Mouse (Mus musculus): ENCODE measurements around the gene Syn3. TPM values are rescaled to one million over a fixed set of nuclear protein-coding genes. Genes with fewer than 3 reads are reported as not detected.
A peak's percentile ranks its signal among the peaks of the same experiment; 100 is the strongest.

Gene Syn3
- polyA plus RNA-seq, 1 experiment from 2014 or later: 8.5 TPM

DNA sequence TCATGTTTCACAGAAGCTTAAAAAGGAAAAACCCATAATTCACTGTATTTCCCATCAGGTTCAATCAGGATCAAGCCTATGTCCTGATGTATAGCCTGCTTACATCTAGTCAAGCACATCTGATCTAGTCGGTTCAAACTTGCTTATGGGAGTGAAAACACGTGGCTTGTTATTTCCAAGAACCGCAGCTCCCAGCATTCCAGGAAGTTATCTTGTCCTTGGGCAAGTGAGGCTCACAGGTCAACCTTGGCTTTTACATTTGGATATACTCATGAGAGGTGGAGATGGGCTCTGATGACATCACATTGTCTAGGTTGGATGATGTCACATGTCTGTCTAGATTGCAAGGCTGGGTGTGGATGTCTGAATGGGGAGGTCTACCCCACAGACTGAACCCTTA, 185.7 kb downstream of the Syn3 start:
- 95% methylated on average over 3 of the region's 3 CpGs for WGBS
- no peak overlapping the region for H3K4me2 ChIP-seq (ENCODE audit: low read length)
- no peak overlapping the region for H3K9ac ChIP-seq (ENCODE audit: low read length)
- H3K9me3 ChIP-seq (replicated peaks; ENCODE audit: control insufficient read depth, low read length): no peaks in the 10 kb centered on the region
- no peak for DNase-seq (ENCODE audit: low spot score)
- H3K4me1 ChIP-seq (ENCODE audit: control insufficient read depth, insufficient read depth, low read length): peaks cover 2% of the 10 kb centered on the region; the same call in 1 of the 2 replicates
- H3K27me3 ChIP-seq (replicated peaks; ENCODE audit: control insufficient read depth, insufficient read depth, low read length): no peaks in the 10 kb centered on the region
- H3K36me3 ChIP-seq (ENCODE audit: control insufficient read depth, insufficient read depth, low read length): no peaks in the 10 kb centered on the region
- no peak overlapping the region for H3K27ac ChIP-seq (ENCODE audit: low read depth, low read length)
- ATAC-seq: no peak
- H3K4me3 ChIP-seq (ENCODE audit: low read depth, low read length): no peak overlapping the region

DNA sequence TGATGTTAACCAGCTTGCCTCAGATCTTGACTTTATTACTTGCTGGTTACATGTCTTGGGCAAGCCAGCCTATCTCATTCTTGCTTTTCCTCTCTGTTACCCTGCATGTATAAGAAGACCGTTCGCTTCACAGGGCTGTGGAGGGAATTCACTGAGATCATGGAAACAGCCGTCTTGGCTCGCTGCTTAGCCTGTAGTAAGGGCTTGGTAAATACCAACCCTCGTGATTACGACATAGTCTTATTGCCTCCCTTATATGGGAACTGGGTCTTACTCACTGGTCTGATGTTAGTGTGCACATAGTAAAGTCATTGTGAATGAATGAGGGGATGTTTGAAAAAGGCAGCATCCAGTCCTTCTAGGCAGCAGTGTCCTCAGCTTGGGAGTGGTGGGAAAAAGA, 188.2 kb downstream of the Syn3 start:
- Histone ChIP-seq H3K4me3 (ENCODE audit: low read depth, low read length) (no peak overlapping the region), H3K4me1 (ENCODE audit: control insufficient read depth, insufficient read depth, low read length) (no peaks in the 10 kb centered on the region), H3K4me2 (ENCODE audit: low read length) (no peak overlapping the region), H3K9ac (ENCODE audit: low read length) (no peak overlapping the region), H3K27ac (ENCODE audit: low read depth, low read length) (no peak overlapping the region), H3K36me3 (ENCODE audit: control insufficient read depth, insufficient read depth, low read length) (no peaks in the 10 kb centered on the region), H3K27me3 (replicated peaks; ENCODE audit: control insufficient read depth, insufficient read depth, low read length) (no peaks in the 10 kb centered on the region), H3K9me3 (replicated peaks; ENCODE audit: control insufficient read depth, low read length) (no peaks in the 10 kb centered on the region)
- no peak for DNase-seq (ENCODE audit: low spot score)
- ATAC-seq: no peak
- 88% methylated on average over 6 of the region's 6 CpGs for WGBS

DNA sequence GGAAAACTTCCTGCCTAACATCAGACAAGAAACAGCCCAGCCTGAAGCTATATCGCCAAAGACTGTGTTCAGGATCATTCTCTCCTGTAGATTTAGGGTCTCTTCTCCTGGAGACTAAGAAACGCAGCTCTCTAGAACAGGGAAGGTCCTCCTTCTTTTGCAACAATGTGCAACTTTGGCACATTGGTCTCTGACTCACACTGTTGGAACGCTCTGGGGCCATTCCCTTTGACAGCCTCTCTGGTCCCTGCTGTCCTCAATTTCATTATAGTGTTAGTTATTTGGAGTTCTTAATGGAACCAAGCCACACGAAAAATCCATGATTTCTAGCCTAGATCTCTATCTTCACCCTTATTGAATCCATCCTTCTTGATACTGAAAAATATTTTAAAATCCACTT, 191.5 kb downstream of the Syn3 start:
- peaks cover 18% of the 10 kb centered on the region for H3K4me1 ChIP-seq (ENCODE audit: control insufficient read depth, insufficient read depth, low read length)
- no peaks in the 10 kb centered on the region for H3K9me3 ChIP-seq (replicated peaks; ENCODE audit: control insufficient read depth, low read length)
- DNase-seq (ENCODE audit: low spot score) (no peak), ATAC-seq (no peak)
- H3K27me3 ChIP-seq (replicated peaks; ENCODE audit: control insufficient read depth, insufficient read depth, low read length): no peaks in the 10 kb centered on the region
- no peak overlapping the region for H3K27ac ChIP-seq (ENCODE audit: low read depth, low read length)
- no peaks in the 10 kb centered on the region for H3K36me3 ChIP-seq (ENCODE audit: control insufficient read depth, insufficient read depth, low read length)
- WGBS: 85% methylated on average over 4 of the region's 4 CpGs
- H3K9ac ChIP-seq (ENCODE audit: low read length): no peak overlapping the region
- H3K4me2 ChIP-seq (ENCODE audit: low read length): no peak overlapping the region
- no peak overlapping the region for H3K4me3 ChIP-seq (ENCODE audit: low read depth, low read length)

DNA sequence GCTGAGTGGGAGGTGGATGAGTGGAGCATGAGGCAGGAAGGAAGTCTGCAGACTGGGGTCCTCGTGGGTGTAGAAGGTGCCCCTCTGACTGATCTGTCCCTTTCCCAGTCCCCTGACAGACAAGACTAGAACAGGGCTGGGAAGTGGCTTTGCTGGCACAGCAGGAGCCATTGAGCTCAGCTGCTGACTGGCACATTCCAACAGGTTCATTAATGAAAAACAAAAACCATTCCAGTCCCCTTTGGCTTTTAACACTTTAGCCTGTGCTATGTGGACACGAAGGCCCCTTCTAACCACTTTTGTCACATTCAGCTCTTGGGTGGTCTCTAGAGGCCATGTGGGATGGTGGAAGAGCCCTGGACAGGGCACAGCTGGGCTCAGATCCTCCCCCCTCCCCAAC, 194.1 kb downstream of the Syn3 start:
- Histone ChIP-seq H3K9ac (ENCODE audit: low read length) (no peak overlapping the region), H3K36me3 (ENCODE audit: control insufficient read depth, insufficient read depth, low read length) (no peaks in the 10 kb centered on the region), H3K4me2 (ENCODE audit: low read length) (no peak overlapping the region), H3K4me3 (ENCODE audit: low read depth, low read length) (no peak overlapping the region), H3K9me3 (replicated peaks; ENCODE audit: control insufficient read depth, low read length) (no peaks in the 10 kb centered on the region), H3K27me3 (replicated peaks; ENCODE audit: control insufficient read depth, insufficient read depth, low read length) (no peaks in the 10 kb centered on the region), H3K27ac (ENCODE audit: low read depth, low read length) (no peak overlapping the region), H3K4me1 (ENCODE audit: control insufficient read depth, insufficient read depth, low read length) (peaks cover 31% of the 10 kb centered on the region)
- no peak for ATAC-seq
- 3% methylated on average over 2 of the region's 2 CpGs for WGBS
- peak; percentile 8 for DNase-seq (ENCODE audit: low spot score)

DNA sequence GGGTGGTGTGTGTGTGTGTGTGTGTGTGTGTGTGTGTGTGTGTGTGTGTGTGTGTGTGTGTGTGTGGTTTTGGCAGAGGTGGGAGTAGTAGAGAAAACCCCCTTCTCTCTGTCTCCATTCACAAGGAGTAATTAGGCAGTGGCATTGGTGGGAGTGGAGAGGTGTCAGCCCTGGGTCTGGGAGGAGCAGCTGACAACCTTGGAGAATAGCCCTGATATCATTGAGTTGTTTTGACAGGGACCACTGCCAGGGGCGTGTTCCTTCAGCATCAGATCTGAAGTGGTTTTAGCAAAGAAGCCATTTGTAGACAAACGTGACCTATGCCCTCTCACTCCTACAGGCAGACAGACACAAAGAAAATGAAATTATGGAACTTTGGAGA, 195.2 kb downstream of the Syn3 start:
- H3K9ac ChIP-seq (ENCODE audit: low read length): no peak overlapping the region
- no peaks in the 10 kb centered on the region for H3K9me3 ChIP-seq (replicated peaks; ENCODE audit: control insufficient read depth, low read length)
- no peak overlapping the region for H3K27ac ChIP-seq (ENCODE audit: low read depth, low read length)
- peaks cover 31% of the 10 kb centered on the region for H3K4me1 ChIP-seq (ENCODE audit: control insufficient read depth, insufficient read depth, low read length)
- H3K4me3 ChIP-seq (ENCODE audit: low read depth, low read length): no peak overlapping the region
- H3K36me3 ChIP-seq (ENCODE audit: control insufficient read depth, insufficient read depth, low read length): no peaks in the 10 kb centered on the region
- no peak overlapping the region for H3K4me2 ChIP-seq (ENCODE audit: low read length)
- DNase-seq (ENCODE audit: low spot score) (peak; percentile 22), ATAC-seq (no peak)
- whole genome bisulfite sequencing: 46% methylated on average over 2 of the region's 2 CpGs
- H3K27me3 ChIP-seq (replicated peaks; ENCODE audit: control insufficient read depth, insufficient read depth, low read length): no peaks in the 10 kb centered on the region

DNA sequence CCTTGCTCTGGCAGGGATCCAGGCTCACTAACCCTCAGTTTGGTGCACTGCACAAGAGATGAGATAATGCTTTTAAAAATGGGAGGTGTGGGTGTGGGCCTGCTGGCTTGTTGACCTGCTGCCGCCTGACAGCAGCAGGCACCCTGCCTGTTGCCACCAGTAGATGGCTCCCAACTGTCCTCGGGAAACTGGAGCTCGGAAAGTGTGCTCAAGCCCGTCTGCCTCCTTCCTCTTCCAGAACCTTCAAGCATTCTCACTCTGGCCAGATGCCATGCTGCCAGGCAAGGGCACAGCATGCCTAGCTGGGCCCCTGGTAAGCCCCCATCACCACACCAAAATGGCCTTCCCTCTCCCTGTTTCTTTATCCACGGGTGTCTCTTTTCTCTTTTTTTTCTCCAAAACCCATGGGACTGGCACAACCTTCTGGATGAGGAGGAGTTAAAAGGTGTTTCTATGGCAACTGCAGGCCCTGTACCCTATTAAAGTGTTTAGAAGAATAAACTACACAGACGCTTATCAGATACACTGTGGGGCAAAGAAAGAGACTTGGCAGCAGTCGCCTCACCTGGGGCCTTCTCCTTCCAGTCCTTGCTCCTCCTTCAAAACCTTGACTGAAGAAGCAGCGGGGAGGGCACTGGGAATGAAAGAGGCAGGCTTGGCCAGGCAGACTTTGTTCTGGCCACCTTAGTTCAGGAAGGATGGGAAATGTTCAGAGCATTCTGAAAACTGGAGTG, 195.8 kb downstream of the Syn3 start:
- H3K27ac ChIP-seq (ENCODE audit: low read depth, low read length): 0 out of 2 replicates have a peak overlapping the region, but pooled peaks have one; percentile 27
- no peak overlapping the region for H3K4me3 ChIP-seq (ENCODE audit: low read depth, low read length)
- H3K9ac ChIP-seq (ENCODE audit: low read length): no peak overlapping the region
- H3K27me3 ChIP-seq (replicated peaks; ENCODE audit: control insufficient read depth, insufficient read depth, low read length): no peaks in the 10 kb centered on the region
- H3K4me2 ChIP-seq (ENCODE audit: low read length): peak overlapping the region; percentile 25; the same call in 1 of the 2 replicates
- peaks cover 31% of the 10 kb centered on the region for H3K4me1 ChIP-seq (ENCODE audit: control insufficient read depth, insufficient read depth, low read length)
- 13% methylated on average over 8 of the region's 8 CpGs for WGBS
- DNase-seq (ENCODE audit: low spot score) (peak; percentile 80), ATAC-seq (peak; percentile 40; the same call in 1 of the 2 replicates)
- no peaks in the 10 kb centered on the region for H3K9me3 ChIP-seq (replicated peaks; ENCODE audit: control insufficient read depth, low read length)
- no peaks in the 10 kb centered on the region for H3K36me3 ChIP-seq (ENCODE audit: control insufficient read depth, insufficient read depth, low read length)

DNA sequence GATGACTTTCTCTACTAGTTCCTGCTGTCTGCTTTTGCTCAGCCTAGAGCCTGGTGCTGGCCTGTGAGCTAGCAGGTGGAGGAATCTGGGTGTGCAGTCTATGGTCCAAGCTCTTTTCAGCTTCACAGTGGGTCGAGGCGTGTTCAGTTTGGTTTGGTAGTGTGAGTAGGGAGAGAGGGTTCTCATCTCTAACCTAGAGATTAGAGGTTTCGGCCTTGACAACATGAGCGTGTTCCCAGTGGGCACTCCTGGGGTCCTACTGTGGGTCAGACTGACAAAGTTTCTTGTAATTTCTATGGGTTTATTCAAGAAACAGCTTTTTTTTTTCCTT, 196.4 kb downstream of the Syn3 start:
- 73% methylated on average over 4 of the region's 4 CpGs for WGBS
- no peak overlapping the region; the same call in 1 of the 2 replicates for H3K4me3 ChIP-seq (ENCODE audit: low read depth, low read length)

DNA sequence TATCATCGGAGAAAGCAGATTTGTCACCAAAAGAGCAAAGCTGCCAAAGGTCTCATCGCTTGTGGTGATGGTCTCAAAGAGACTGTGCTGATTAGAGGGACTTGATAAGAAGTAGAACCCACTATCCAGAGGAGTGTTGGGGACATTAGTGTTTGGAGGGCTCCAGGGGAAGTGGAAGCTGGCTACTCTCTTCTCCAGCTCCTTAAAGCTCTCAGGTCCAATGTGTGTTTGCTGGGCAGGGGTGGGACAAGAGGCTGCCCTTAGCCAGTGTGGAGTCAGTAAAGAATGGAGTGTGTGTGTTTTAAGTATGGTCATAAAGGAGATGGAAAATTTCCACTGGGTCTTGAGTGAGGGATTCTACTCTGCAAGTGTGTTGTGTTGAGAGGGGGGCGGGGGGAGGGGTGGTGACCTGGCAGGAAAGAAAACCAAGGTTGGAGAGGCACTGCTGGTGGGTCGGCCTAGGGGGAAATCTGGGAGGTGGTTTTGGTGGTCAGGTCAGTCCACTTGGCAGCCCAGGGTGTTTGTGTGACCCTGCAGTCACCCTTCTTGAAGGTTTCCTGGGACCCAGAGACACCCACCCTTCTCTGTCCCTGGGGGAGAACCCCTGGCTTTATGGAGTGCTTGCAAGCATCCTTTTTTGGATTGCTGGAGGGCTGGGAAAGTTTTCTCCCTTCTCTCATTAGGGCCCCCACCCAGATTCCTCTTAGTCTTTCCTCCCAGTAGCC, 196.9 kb downstream of the Syn3 start:
- H3K9ac ChIP-seq (ENCODE audit: low read length): peak overlapping the region; percentile 68; the same call in 1 of the 2 replicates
- peaks cover 31% of the 10 kb centered on the region for H3K4me1 ChIP-seq (ENCODE audit: control insufficient read depth, insufficient read depth, low read length)
- no peak overlapping the region for H3K27ac ChIP-seq (ENCODE audit: low read depth, low read length)
- H3K4me2 ChIP-seq (ENCODE audit: low read length): peak overlapping the region; percentile 98
- no peak for DNase-seq (ENCODE audit: low spot score)
- 26% methylated on average over 4 of the region's 4 CpGs for WGBS
- H3K4me3 ChIP-seq (ENCODE audit: low read depth, low read length): peak overlapping the region; percentile 52
- H3K36me3 ChIP-seq (ENCODE audit: control insufficient read depth, insufficient read depth, low read length): no peaks in the 10 kb centered on the region
- ATAC-seq: no peak
- no peaks in the 10 kb centered on the region for H3K27me3 ChIP-seq (replicated peaks; ENCODE audit: control insufficient read depth, insufficient read depth, low read length)
- H3K9me3 ChIP-seq (replicated peaks; ENCODE audit: control insufficient read depth, low read length): no peaks in the 10 kb centered on the region

More for the DNA sequence above, 196.4 kb downstream of the Syn3 start:
- Histone ChIP-seq H3K27me3 (replicated peaks; ENCODE audit: control insufficient read depth, insufficient read depth, low read length) (no peaks in the 10 kb centered on the region), H3K36me3 (ENCODE audit: control insufficient read depth, insufficient read depth, low read length) (no peaks in the 10 kb centered on the region), H3K9me3 (replicated peaks; ENCODE audit: control insufficient read depth, low read length) (no peaks in the 10 kb centered on the region), H3K9ac (ENCODE audit: low read length) (no peak overlapping the region), H3K4me1 (ENCODE audit: control insufficient read depth, insufficient read depth, low read length) (peaks cover 31% of the 10 kb centered on the region), H3K27ac (ENCODE audit: low read depth, low read length) (0 out of 2 replicates have a peak overlapping the region, but pooled peaks have one; percentile 27), H3K4me2 (ENCODE audit: low read length) (peak overlapping the region; percentile 98)
- no peak for ATAC-seq
- DNase-seq (ENCODE audit: low spot score): no peak

DNA sequence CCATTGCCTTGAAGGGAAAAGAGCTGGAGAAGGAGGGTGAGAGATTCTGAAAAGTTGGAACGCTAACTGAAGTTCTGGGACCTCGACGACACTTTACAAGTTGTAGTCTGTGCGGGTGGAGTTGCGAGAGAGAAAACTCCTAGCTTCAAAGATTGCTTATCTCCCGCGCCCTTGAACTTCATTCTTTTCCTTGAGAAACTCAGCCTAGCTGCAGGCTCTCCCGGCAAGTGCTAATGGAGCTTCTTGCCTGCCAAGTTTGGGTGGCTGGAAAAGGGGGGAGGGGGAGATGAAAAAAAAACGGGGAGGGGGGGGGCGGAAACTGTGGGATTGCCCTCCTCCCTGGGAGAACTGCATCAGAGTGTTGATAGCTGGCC, 197.6 kb downstream of the Syn3 start:
- 1% methylated on average over 9 of the region's 10 CpGs for WGBS
- Histone ChIP-seq H3K4me2 (ENCODE audit: low read length) (peak overlapping the region; percentile 98), H3K4me1 (ENCODE audit: control insufficient read depth, insufficient read depth, low read length) (peaks cover 31% of the 10 kb centered on the region), H3K9ac (ENCODE audit: low read length) (peak overlapping the region; percentile 68), H3K27me3 (replicated peaks; ENCODE audit: control insufficient read depth, insufficient read depth, low read length) (no peaks in the 10 kb centered on the region), H3K36me3 (ENCODE audit: control insufficient read depth, insufficient read depth, low read length) (no peaks in the 10 kb centered on the region), H3K4me3 (ENCODE audit: low read depth, low read length) (peak overlapping the region; percentile 52), H3K27ac (ENCODE audit: low read depth, low read length) (no peak overlapping the region), H3K9me3 (replicated peaks; ENCODE audit: control insufficient read depth, low read length) (no peaks in the 10 kb centered on the region)
- peak; percentile 36 for DNase-seq (ENCODE audit: low spot score)
- no peak for ATAC-seq

All from forebrain, embryonic 14.5 days (tissue).